Mouse (Mus musculus) testis, adult 2 months (tissue): Measurements from ENCODE around the gene AC170998.1. TPM values are rescaled to one million over a fixed set of nuclear protein-coding genes. Genes with fewer than 3 reads are reported as not detected.

Source experiments
- H3K27ac ChIP-seq: fragments of 200-500 bp; 2 replicates; pipeline ENCODE4 v1.5.1; 2012; ENCODE audit warnings: low read depth, low read length; ENCODE audit not compliant: control insufficient read depth, insufficient read depth
- H3K27me3 ChIP-seq: fragments of 200-500 bp; 2 replicates; pipeline ENCODE4 v1.6.1; 2012; ENCODE audit warnings: mild to moderate bottlenecking, low read length, moderate library complexity; ENCODE audit not compliant: control insufficient read depth, insufficient read depth
- H3K36me3 ChIP-seq: fragments of 200-500 bp; 2 replicates; pipeline ENCODE4 v1.6.1; 2012; ENCODE audit warnings: mild to moderate bottlenecking, low read length; ENCODE audit not compliant: control insufficient read depth, insufficient read depth
- H3K4me1 ChIP-seq: fragments of 200-500 bp; 2 replicates; pipeline ENCODE4 v1.6.1; 2012; ENCODE audit warnings: low read length; ENCODE audit not compliant: control insufficient read depth, insufficient read depth
- H3K4me3 ChIP-seq: fragments of 200-500 bp; 2 replicates; pipeline ENCODE4 v1.5.1; 2012; ENCODE audit warnings: low read depth, mild to moderate bottlenecking, low read length, moderate library complexity, mixed read lengths; ENCODE audit not compliant: control insufficient read depth
- CTCF ChIP-seq: fragments of 200-500 bp; IDR thresholded peaks from 2 replicates; pipeline ENCODE4 v1.5.1; 2012; ENCODE audit warnings: low read depth, mild to moderate bottlenecking, inconsistent platforms, low read length, moderate library complexity; ENCODE audit not compliant: control insufficient read depth, insufficient read depth, insufficient replicate concordance
- POLR2A ChIP-seq: fragments of 200-500 bp; IDR thresholded peaks from 2 replicates; pipeline ENCODE4 v1.6.1; 2012; ENCODE audit warnings: low read depth, mild to moderate bottlenecking, inconsistent platforms, low read length, moderate library complexity; ENCODE audit not compliant: control insufficient read depth
- polyA plus RNA-seq: library from polyadenylated mRNA; depleted of rRNA; stranded (reverse); fragments of >200 nt; gene quantifications from 2 replicates; pipeline ENCODE4 v1.2.3, GENCODE M21; 2012

Gene AC170998.1
- polyA plus RNA-seq, 1 experiment = not detected

GRCm38 (mm10) chr17:28760736-28761312 lies 34.9 kb downstream of the AC170998.1 start:
- Histone ChIP-seq H3K4me3 (no peak overlapping the region), H3K36me3 (no peaks in the 10 kb centered on the region), H3K27me3 (no peaks in the 10 kb centered on the region), H3K27ac (no peak overlapping the region), H3K4me1 (no peaks in the 10 kb centered on the region)
- TF ChIP-seq POLR2A = no peak

- Histone ChIP-seq H3K27ac (no peak overlapping the region), H3K4me1 (no peaks in the 10 kb centered on the region), H3K36me3 (no peaks in the 10 kb centered on the region), H3K4me3 (no peak overlapping the region), H3K27me3 (no peaks in the 10 kb centered on the region)
- TF ChIP-seq POLR2A (no peak), CTCF (peak; percentile 91)
Measured at GRCm38 (mm10) chr17:28761871-28762270, 36.0 kb downstream of the AC170998.1 start.

DNA sequence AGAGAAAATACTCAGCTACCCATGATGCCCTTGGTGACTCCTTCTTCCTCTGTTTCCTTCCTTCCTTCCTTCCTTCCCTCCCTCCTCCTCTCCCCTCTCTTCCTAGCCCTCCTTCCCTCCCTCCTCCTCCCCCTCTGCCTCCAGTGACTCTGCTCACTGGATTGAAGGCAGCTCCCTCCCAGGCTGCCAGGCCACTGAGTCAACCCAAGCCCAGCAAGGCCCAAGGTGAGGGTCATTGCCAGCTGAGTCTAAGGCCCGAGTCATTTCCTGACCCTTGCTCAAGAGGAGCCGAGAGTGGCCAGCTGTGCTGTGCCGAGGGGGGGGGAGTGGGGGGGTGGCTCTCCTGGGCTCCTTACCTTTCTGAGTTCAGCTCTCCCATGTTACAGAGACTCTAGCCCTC lies 40.3 kb downstream of the AC170998.1 start:
- no peak for TF ChIP-seq CTCF
- TF ChIP-seq POLR2A = no peak
- H3K27me3 ChIP-seq = no peaks in the 10 kb centered on the region
- H3K4me1 ChIP-seq = peaks cover 13% of the 10 kb centered on the region
- no peak overlapping the region for H3K4me3 ChIP-seq
- H3K36me3 ChIP-seq = no peaks in the 10 kb centered on the region
- no peak overlapping the region for H3K27ac ChIP-seq

DNA sequence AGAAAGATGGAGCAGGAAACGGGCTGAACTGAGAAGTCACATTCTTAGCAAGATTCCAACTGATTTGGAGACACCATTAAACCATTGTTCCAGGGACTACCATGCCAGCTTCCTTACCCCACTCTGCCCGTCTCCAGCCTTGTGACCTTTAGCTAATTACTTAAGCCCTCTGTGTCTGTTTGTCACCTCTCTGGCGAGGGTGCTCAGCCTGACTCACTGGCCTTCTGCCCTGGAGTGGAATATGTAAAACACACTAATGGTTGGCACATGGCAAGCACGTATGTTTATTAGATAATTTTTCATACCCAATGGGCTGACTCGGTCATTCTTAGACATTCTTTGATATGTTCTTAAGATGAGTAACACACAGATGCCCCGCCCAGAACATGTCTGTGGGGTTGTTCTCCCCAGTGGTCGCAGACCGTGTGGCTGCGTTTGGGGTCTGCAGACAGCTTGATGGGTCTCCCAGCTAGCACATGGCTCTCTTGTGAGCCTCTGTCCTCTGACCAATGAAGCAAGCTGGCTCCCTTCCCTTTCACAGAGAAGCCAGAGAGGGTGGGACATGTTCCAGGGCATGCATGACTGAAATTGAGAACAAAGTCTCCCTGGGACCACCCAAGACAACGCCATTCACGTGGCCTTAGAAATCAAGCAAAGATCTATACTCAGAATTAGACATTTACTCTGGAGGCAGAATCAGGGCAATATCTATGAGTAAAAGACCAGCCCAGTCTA lies 41.1 kb downstream of the AC170998.1 start:
- Histone ChIP-seq H3K4me3 (no peak overlapping the region), H3K36me3 (no peaks in the 10 kb centered on the region), H3K27ac (no peak overlapping the region), H3K4me1 (peaks cover 13% of the 10 kb centered on the region), H3K27me3 (no peaks in the 10 kb centered on the region)
- TF ChIP-seq CTCF = no peak
- TF ChIP-seq POLR2A = no peak

DNA sequence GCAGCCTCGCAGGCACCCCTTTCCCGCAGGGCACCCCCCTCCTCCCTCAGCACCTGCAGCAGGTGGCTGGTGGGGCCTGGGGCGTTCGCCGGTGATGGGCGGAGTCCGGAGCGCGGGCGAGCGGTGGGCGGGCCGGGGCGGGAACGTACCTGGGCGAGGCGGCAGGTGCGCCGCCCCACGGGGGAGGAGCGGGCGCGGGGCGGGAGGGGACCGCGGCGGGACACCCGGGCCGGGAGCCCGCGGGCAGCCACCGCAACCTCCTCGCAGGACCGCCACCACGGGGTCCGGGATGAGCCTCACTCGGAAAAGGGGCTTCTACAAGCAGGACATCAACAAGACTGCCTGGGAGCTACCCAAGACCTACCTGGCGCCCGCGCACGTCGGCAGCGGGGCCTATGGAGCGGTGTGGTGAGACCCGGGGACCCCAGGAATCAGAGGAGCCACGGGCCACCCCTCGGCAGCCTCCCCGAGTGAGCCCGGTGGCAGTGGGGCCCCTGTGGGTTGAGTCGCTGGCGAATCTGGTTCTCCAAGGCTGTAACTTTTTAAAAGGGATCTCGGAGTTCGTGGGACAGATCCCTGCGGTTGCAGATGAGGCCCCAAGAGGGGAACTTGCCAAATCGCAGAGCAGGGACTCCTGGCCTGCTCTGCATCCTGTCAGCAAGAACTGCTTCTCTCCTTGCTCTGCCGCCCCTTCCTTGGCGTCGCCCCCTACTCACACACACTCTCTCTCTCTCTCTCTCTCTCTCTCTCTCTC lies 43.4 kb downstream of the AC170998.1 start, which contains the start of gene Mapk13:
Mapk13 (plus strand) TSS at position 177 of the 754 bp plus-strand sequence.
- TF ChIP-seq POLR2A (no peak), CTCF (no peak)
- no peak within 1 kb of the TSS for H3K27ac ChIP-seq
- H3K4me1 ChIP-seq = peaks cover 13% of the 10 kb centered on the region
- no peaks in the 10 kb centered on the region for H3K27me3 ChIP-seq
- no peaks in the 10 kb centered on the region for H3K36me3 ChIP-seq
- peak within 1 kb of the TSS; percentile 52 for H3K4me3 ChIP-seq

- peaks cover 13% of the 10 kb centered on the region for H3K4me1 ChIP-seq
- H3K36me3 ChIP-seq = no peaks in the 10 kb centered on the region
- H3K4me3 ChIP-seq = peak overlapping the region; percentile 52
- TF ChIP-seq POLR2A (no peak), CTCF (no peak)
- no peaks in the 10 kb centered on the region for H3K27me3 ChIP-seq
- H3K27ac ChIP-seq = no peak overlapping the region
Measured at GRCm38 (mm10) chr17:28769875-28770421, 44.1 kb downstream of the AC170998.1 start.

GRCm38 (mm10) chr17:28771289-28771688 lies 45.4 kb downstream of the AC170998.1 start:
- no peaks in the 10 kb centered on the region for H3K36me3 ChIP-seq
- TF ChIP-seq POLR2A (no peak), CTCF (no peak)
- no peak overlapping the region for H3K4me3 ChIP-seq
- no peak overlapping the region for H3K27ac ChIP-seq
- H3K27me3 ChIP-seq = no peaks in the 10 kb centered on the region
- H3K4me1 ChIP-seq = peaks cover 13% of the 10 kb centered on the region
